In genomic region chr16:49905041-49905440, GRCm38 (mm10) we compare ENCODE assay signal across 11 mouse cellular contexts.
DNase-seq lines count a peak whose midpoint lies in the region; ATAC-seq and TF ChIP-seq lines count a peak whose summit lies in the region.
"Had no signal": no experiment of that assay in that cellular context is flagged by ENCODE, and none has a peak within 500 bp of the region (broad histone marks: within the 10 kb centered on the region; RNA-seq: fewer than 3 reads in every experiment).

No protein-coding gene starts in this region.

- 52% methylated on average over 3 of the region's 3 CpGs for WGBS in heart, adult 2 months
- WGBS in heart, embryonic 16.5 days: 26% methylated on average over 3 of the region's 3 CpGs
- WGBS in liver, embryonic 13.5 days (ENCODE audit: insufficient replicate concordance): 11% methylated on average over 3 of the region's 3 CpGs
- WGBS in midbrain, embryonic 14.5 days: 90% methylated on average over 3 of the region's 3 CpGs

- no peak for DNase-seq in heart, adult 2 months
- no peak for DNase-seq in heart, postnatal 25 days (ENCODE audit: low spot score)
- peak; percentile 46 for DNase-seq in liver, embryonic 13.5 days
- DNase-seq in midbrain, embryonic 14.5 days: no peak
- no peak for DNase-seq in spleen, postnatal 36 days (ENCODE audit: low spot score in 2 of 2)
- DNase-seq: lung, embryonic 14.5 days; thymus, postnatal 25 days had no signal

- H3K9ac ChIP-seq in heart, adult 2 months (ENCODE audit: low read depth, low read length): no peak overlapping the region
- no peak overlapping the region for H3K9ac ChIP-seq in heart, embryonic 16.5 days (ENCODE audit: low read length)
- 0 out of 2 replicates have a peak overlapping the region, but pooled peaks have one; percentile 35 for H3K9ac ChIP-seq in liver, embryonic 13.5 days
- no peak overlapping the region for H3K9ac ChIP-seq in midbrain, embryonic 14.5 days (replicated peaks; ENCODE audit: low read length)
- H3K9ac ChIP-seq: lung, embryonic 14.5 days; neural tube, embryonic 13.5 days had no signal

- no peaks in the 10 kb centered on the region; the same call in 1 of the 2 replicates for H3K79me2 ChIP-seq in heart, adult 2 months (replicated peaks; ENCODE audit: control insufficient read depth, insufficient read depth, low read length)

- intact Hi-C loops in heart, adult 2 months (cut with DNase I): loop anchor here (5.0 kb wide), 2 partner anchors 47 to 103 kb away; partner anchors contain the start of gene Cd47
- intact Hi-C loops in heart, postnatal 25 days (cut with DNase I): loop anchor here (5.0 kb wide), 1 partner anchor 33 kb away; no protein-coding TSS in a partner anchor

- H3K4me1 ChIP-seq in heart, adult 2 months (ENCODE audit: control insufficient read depth, insufficient read depth, low read length): peaks cover 17% of the 10 kb centered on the region
- peaks cover 16% of the 10 kb centered on the region for H3K4me1 ChIP-seq in brown adipose tissue, adult 24 weeks (ENCODE audit: control insufficient read depth, insufficient read depth, insufficient read length, low read length)
- peaks cover 32% of the 10 kb centered on the region for H3K4me1 ChIP-seq in heart, embryonic 16.5 days (ENCODE audit: control insufficient read depth, insufficient read depth, low read length)
- H3K4me1 ChIP-seq in liver, embryonic 13.5 days (replicated peaks): peaks cover 71% of the 10 kb centered on the region
- peaks cover 3% of the 10 kb centered on the region; the same call in 1 of the 2 replicates for H3K4me1 ChIP-seq in midbrain, embryonic 14.5 days (ENCODE audit: control insufficient read depth, insufficient read depth, low read length)

- TF ChIP-seq EP300 in heart, adult 2 months (IDR thresholded peaks at IDR 0.05; ENCODE audit: insufficient read depth, low read depth, low read length): no peak

- no peaks in the 10 kb centered on the region for H3K27me3 ChIP-seq in heart, adult 2 months (ENCODE audit: control insufficient read depth, insufficient read depth, low read length)
- no peaks in the 10 kb centered on the region for H3K27me3 ChIP-seq in heart, embryonic 16.5 days (ENCODE audit: control insufficient read depth, insufficient read depth, low read length)
- no peaks in the 10 kb centered on the region for H3K27me3 ChIP-seq in liver, embryonic 13.5 days
- no peaks in the 10 kb centered on the region for H3K27me3 ChIP-seq in midbrain, embryonic 14.5 days (ENCODE audit: control insufficient read depth, insufficient read depth, low read length)
- H3K27me3 ChIP-seq: neural tube, embryonic 13.5 days had no signal

- no peak for TF ChIP-seq POLR2A in heart, adult 2 months (IDR thresholded peaks at IDR 0.05; ENCODE audit: insufficient read depth, low read depth, low read length)

- peak overlapping the region; percentile 35; the same call in 1 of the 2 replicates for H3K4me2 ChIP-seq in heart, embryonic 16.5 days (ENCODE audit: low read depth, low read length)
- H3K4me2 ChIP-seq in liver, embryonic 13.5 days: peak overlapping the region; percentile 42
- no peak overlapping the region for H3K4me2 ChIP-seq in midbrain, embryonic 14.5 days (ENCODE audit: low read length)
- H3K4me2 ChIP-seq: lung, embryonic 14.5 days; neural tube, embryonic 13.5 days had no signal

- peaks cover 41% of the 10 kb centered on the region for H3K36me3 ChIP-seq in heart, adult 2 months (ENCODE audit: control insufficient read depth, insufficient read depth, low read length)
- H3K36me3 ChIP-seq in heart, embryonic 16.5 days (ENCODE audit: control insufficient read depth, insufficient read depth): peaks cover 10% of the 10 kb centered on the region
- H3K36me3 ChIP-seq in liver, embryonic 13.5 days: peaks cover 87% of the 10 kb centered on the region
- no peaks in the 10 kb centered on the region for H3K36me3 ChIP-seq in midbrain, embryonic 14.5 days (ENCODE audit: control insufficient read depth, insufficient read depth, low read length)
- H3K36me3 ChIP-seq: neural tube, embryonic 13.5 days had no signal

- no peak for TF ChIP-seq CTCF in heart, adult 2 months (IDR thresholded peaks at IDR 0.05)

- ATAC-seq in heart, embryonic 16.5 days (replicated peaks; ENCODE audit: extremely low read depth, insufficient read depth, low FRiP score): peak; percentile 67
- peak; percentile 76 for ATAC-seq in liver, embryonic 13.5 days (ENCODE audit: low read depth)
- ATAC-seq in activated CD4-positive, CD25-positive, alpha-beta regulatory T cell, adult 4 months: no peak
- ATAC-seq in midbrain, embryonic 14.5 days (ENCODE audit: low FRiP score, low TSS enrichment): no peak

- no peaks in the 10 kb centered on the region for H3K9me3 ChIP-seq in heart, embryonic 16.5 days (replicated peaks; ENCODE audit: control insufficient read depth, low read length)
- no peaks in the 10 kb centered on the region for H3K9me3 ChIP-seq in liver, embryonic 13.5 days (replicated peaks)
- H3K9me3 ChIP-seq in midbrain, embryonic 14.5 days (ENCODE audit: control insufficient read depth, low read length): no peaks in the 10 kb centered on the region
- H3K9me3 ChIP-seq: neural tube, embryonic 13.5 days had no signal

- no peak overlapping the region for H3K4me3 ChIP-seq in heart, adult 2 months
- no peak overlapping the region for H3K4me3 ChIP-seq in brown adipose tissue, adult 24 weeks (ENCODE audit: insufficient read depth, low read depth, low read length)
- no peak overlapping the region for H3K4me3 ChIP-seq in heart, embryonic 16.5 days (ENCODE audit: low read length)
- H3K4me3 ChIP-seq in liver, embryonic 13.5 days (replicated peaks): no peak overlapping the region; the same call in 1 of the 2 replicates
- H3K4me3 ChIP-seq in midbrain, embryonic 14.5 days (replicated peaks; ENCODE audit: low read depth, low read length): no peak overlapping the region
- H3K4me3 ChIP-seq: neural tube, embryonic 13.5 days had no signal

- peak overlapping the region; percentile 66 for H3K27ac ChIP-seq in heart, adult 2 months
- H3K27ac ChIP-seq in brown adipose tissue, adult 24 weeks (replicated peaks; ENCODE audit: low read depth, low read length): peak overlapping the region; percentile 45
- H3K27ac ChIP-seq in heart, embryonic 16.5 days (ENCODE audit: low read length): peak overlapping the region; percentile 81
- H3K27ac ChIP-seq in liver, embryonic 13.5 days: peak overlapping the region; percentile 70
- H3K27ac ChIP-seq in midbrain, embryonic 14.5 days (replicated peaks; ENCODE audit: low read depth, low read length): no peak overlapping the region
- H3K27ac ChIP-seq: neural tube, embryonic 13.5 days had no signal

Comparison
In these comparisons a context has a peak if more than half of its experiments do, and no peak if none do; other contexts are left out.
1. ATAC-seq: peak in heart, embryonic 16.5 days (single experiment) and liver, embryonic 13.5 days (single experiment); none in activated CD4-positive, CD25-positive, alpha-beta regulatory T cell, adult 4 months (single experiment) and midbrain, embryonic 14.5 days (single experiment).